Mouse (Mus musculus) cortical plate, adult 2 months (tissue): ENCODE data around the gene Ccdc7a. TPM values are rescaled to one million over a fixed set of nuclear protein-coding genes. Genes with fewer than 3 reads are reported as not detected.

ENCODE experiments used
- H3K27ac ChIP-seq: fragments of 200-500 bp; 2 replicates; pipeline ENCODE4 v1.5.1; 2012; ENCODE audit warnings: low read length, control low read depth, inconsistent platforms; ENCODE audit not compliant: insufficient read depth
- H3K4me1 ChIP-seq: fragments of 200-500 bp; 2 replicates; pipeline ENCODE4 v1.6.1; 2011; ENCODE audit warnings: low read length; ENCODE audit not compliant: control insufficient read depth, insufficient read depth
- H3K4me3 ChIP-seq: fragments of 200-500 bp; 2 replicates; pipeline ENCODE4 v1.5.1; 2011; ENCODE audit warnings: mild to moderate bottlenecking, low read length, control low read depth; ENCODE audit not compliant: insufficient read depth
- CTCF ChIP-seq: fragments of 200-500 bp; IDR thresholded peaks from 2 replicates; pipeline ENCODE4 v1.5.1; 2011; ENCODE audit warnings: mild to moderate bottlenecking, control low read depth, low read length; ENCODE audit not compliant: insufficient read depth; ENCODE audit errors: extremely low read depth
- POLR2A ChIP-seq: fragments of 200-500 bp; IDR thresholded peaks from 2 replicates; pipeline ENCODE4 v1.6.1; 2011; ENCODE audit warnings: mild to moderate bottlenecking, low read length, control low read depth; ENCODE audit not compliant: insufficient read depth; ENCODE audit errors: extremely low read depth
- polyA plus RNA-seq: library from polyadenylated mRNA; depleted of rRNA; stranded (reverse); fragments of >200 nt; gene quantifications from 2 replicates; pipeline ENCODE4 v1.2.3, GENCODE M21; 2012

Gene Ccdc7a
- polyA plus RNA-seq, 1 experiment, result not detected

DNA sequence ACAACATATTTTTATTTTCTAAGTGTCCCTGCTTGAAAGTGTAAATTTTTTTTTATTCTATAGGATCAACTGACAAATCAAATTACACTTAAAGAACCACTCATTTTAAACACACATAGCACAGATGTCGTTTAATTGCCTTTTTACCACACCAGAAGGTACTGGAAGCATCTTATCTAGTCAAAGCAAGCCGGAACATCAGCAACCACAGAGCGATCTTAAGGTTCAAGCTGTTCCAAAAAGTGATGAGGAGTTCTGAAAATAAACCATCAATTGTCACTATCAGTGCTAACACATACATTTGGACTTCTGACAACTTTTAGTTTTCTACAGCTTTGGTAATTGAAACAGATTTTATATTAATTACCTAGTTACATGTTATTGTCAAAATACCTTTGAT lies 331.2 kb downstream of the Ccdc7a start:
- Histone ChIP-seq H3K27ac (no peak overlapping the region), H3K4me1 (no peaks in the 10 kb centered on the region; the same call in 1 of the 2 replicates), H3K4me3 (no peak overlapping the region)
- no peak for TF ChIP-seq POLR2A
- TF ChIP-seq CTCF, result no peak

DNA sequence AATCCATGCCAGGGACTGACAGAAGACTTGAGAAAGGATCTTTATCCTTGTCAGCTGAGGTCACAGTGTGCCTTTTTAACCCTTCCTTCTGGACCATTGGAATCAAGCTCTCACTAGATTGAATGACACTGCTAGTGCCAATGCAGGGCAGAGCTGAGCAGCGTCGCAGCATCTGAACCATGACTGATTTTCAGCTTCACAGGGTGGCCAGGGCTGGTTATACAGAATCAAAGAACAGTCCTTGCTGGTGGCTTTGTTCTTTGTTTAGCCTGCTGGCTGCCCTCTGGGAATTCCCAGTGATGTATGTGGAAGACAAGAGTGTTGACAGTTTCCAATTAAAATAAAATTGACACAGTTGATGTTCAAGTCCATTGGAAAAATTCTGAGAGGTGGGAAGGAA lies 333.1 kb downstream of the Ccdc7a start:
- H3K27ac ChIP-seq, result no peak overlapping the region
- no peaks in the 10 kb centered on the region; the same call in 1 of the 2 replicates for H3K4me1 ChIP-seq
- no peak for TF ChIP-seq CTCF
- TF ChIP-seq POLR2A, result no peak
- H3K4me3 ChIP-seq, result no peak overlapping the region

DNA sequence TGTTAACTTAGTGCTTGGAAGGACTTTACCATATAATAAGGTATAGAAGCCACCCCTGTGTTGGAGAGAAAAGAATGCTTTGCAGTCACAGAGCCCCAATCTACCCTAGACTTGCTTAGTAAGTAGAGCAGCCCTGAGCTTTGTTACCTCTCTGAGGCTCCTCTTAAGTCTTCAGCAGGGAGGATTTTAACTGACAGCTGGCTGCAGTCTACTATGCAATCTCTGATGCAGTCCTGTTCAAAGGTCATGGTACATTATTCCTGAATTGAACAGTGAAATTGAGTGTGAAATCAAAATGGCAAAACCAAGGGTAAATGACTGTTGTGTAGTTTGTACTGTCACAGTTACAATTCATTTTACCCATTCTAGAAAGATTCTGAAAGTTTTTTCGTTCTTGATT lies 338.1 kb downstream of the Ccdc7a start:
- no peak overlapping the region for H3K4me3 ChIP-seq
- TF ChIP-seq CTCF, result no peak
- TF ChIP-seq POLR2A, result no peak
- peaks cover 2% of the 10 kb centered on the region for H3K4me1 ChIP-seq
- H3K27ac ChIP-seq, result no peak overlapping the region

DNA sequence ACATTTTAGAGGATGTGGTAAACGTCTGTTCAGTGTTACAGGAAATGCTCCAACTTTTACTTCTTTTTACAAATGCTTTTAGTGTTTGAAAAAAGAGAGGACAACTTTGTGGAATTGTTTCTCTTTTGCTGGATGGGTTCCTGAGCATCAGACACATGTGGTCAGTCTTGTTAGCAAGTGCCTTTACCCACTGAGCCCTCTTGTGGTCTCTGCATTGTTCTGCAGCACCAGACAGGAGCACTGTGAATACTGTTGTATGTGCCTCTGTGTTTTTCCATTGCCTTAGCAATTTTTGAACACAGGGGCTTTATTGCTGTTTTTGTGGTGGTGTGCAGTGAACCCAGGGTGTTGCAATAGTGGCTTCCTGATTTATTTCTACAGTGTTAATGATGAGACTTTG lies 340.5 kb downstream of the Ccdc7a start:
- no peak overlapping the region for H3K4me3 ChIP-seq
- H3K27ac ChIP-seq, result no peak overlapping the region
- TF ChIP-seq POLR2A (no peak), CTCF (peak; percentile 71)
- peaks cover 2% of the 10 kb centered on the region for H3K4me1 ChIP-seq

DNA sequence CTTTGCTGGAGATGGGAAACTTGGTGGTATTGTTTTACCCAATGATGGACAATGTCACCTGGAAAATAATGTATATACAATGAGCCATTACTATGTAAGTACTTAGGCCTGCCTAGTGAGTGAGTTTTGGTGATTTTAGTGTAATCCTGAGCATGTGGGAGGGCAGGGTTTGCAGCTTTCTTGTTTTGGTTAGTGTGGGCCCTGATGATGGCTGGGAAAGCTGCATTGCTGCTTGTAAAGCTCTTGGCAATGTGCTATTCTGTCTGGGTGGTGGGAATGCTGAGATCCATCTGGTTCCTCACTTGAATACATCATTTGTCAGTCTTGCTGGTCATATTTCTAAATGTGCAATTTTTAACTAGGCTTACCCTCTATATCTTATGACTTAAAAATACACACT lies 349.1 kb downstream of the Ccdc7a start:
- Histone ChIP-seq H3K27ac (no peak overlapping the region), H3K4me1 (peaks cover 1% of the 10 kb centered on the region; the same call in 1 of the 2 replicates), H3K4me3 (no peak overlapping the region)
- no peak for TF ChIP-seq CTCF
- no peak for TF ChIP-seq POLR2A

DNA sequence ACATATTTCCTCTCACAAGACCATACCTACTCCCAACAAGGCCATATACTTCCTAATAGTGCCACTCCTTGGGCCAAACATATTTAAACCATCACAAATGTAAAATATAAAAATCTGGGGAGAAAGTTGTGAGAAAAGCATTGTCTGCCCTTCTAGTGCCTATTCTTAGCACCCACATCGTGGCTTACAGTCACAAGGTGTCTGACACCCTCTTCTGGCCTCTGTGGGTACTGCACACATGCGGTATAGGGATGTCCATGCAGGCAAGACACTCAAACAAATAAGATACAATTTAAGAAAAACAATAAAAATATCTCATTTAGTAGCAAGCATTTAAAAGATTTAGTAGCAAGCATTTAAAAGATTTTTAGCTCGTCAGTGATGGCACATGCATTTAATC lies 356.1 kb downstream of the Ccdc7a start:
- TF ChIP-seq POLR2A (no peak), CTCF (peak; percentile 82)
- Histone ChIP-seq H3K4me1 (no peaks in the 10 kb centered on the region; the same call in 1 of the 2 replicates), H3K4me3 (no peak overlapping the region), H3K27ac (no peak overlapping the region)

DNA sequence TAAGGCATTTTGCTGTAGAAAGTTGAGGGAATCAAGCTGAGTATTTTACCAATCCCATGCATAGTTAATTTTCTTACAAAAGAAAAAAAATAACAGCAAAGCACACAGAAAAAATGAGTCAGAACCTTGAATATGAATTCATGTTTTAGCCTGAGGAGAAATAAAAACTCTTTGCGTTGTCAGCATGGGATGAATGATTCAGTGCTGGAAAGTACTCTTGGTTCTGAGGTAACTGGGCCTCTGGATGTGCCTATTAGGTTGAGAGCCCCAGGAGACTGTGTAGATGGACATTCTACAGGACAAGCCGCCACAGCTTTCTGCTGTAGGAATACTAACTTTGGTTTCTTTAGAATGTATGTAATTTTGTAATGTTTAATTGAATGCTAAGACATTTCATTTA lies 360.5 kb downstream of the Ccdc7a start:
- Histone ChIP-seq H3K4me3 (no peak overlapping the region), H3K27ac (no peak overlapping the region), H3K4me1 (no peaks in the 10 kb centered on the region; the same call in 1 of the 2 replicates)
- TF ChIP-seq POLR2A, result no peak
- TF ChIP-seq CTCF, result no peak

DNA sequence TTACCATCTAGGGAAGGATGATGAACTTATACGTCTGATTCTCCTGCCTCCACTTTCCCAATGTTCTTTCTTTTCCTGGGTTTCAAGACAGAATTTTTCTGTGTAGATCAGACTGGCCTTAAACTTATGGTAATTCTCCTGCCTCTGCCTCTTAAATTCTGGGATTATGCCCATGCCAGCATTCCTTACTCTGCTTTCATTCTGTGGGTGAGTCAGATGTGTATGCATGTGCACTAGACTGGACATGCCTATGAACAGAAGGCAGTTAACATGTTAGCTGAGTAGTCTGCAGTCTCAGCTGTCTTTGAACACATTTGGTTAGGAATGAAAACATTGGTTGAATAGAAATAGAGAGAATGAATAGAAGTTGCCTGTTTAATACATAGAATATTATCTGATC lies 360.9 kb downstream of the Ccdc7a start:
- Histone ChIP-seq H3K4me1 (no peaks in the 10 kb centered on the region; the same call in 1 of the 2 replicates), H3K4me3 (no peak overlapping the region), H3K27ac (no peak overlapping the region)
- TF ChIP-seq POLR2A (no peak), CTCF (no peak)

DNA sequence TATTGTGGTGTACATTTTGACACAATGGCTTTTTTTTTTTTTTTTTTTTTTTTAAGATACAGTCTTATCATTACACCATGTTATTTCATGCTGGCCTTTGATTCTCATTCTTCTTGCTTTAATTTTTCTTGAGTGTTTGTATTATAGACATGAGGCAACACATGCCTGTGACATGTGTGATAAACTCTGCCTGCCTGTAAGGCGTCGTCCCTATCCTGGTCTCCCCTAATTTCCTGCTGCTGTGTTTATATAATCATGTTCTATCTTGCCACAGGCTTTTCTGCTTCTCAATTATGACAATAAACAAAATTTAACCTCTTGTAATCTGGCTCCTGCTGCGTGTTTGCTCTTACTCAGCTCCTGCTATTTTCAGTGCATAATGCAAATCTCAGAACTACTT lies 367.4 kb downstream of the Ccdc7a start:
- Histone ChIP-seq H3K4me1 (no peaks in the 10 kb centered on the region; the same call in 1 of the 2 replicates), H3K4me3 (no peak overlapping the region), H3K27ac (no peak overlapping the region)
- TF ChIP-seq CTCF, result no peak
- TF ChIP-seq POLR2A, result no peak

DNA sequence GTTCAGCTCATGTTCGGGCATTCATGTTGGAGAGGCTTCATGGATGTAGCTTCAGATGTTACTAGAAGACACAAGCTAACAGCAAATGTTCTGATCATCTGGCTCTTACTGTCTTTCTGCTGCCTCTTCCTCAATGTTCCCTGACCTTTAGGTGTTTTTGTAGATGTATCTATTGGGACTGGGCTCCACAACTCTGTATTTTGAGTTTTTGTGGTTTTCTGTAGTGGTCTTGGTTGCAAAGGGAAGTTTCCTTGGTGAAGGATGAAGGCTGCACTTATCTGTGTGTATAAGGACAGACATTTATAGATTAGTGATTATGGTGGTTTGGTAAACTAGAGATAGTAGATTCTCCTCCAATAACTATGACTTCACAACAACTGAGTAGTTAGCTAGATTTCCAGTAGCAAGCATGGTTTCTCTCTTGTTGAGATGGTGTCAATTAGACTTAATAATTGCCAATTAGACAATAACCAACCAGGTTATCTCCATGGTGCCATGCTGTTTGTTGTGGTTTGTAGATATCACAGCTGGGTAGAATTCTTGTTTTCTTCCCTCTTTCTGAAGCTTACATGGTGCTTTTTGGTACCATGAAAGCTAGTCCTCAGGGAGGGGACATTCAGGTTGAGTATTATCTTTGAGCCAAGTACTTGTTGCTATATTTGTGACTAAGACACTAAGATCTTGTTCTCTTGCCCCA lies 368.5 kb downstream of the Ccdc7a start:
- no peak overlapping the region for H3K27ac ChIP-seq
- H3K4me3 ChIP-seq, result no peak overlapping the region
- H3K4me1 ChIP-seq, result no peaks in the 10 kb centered on the region
- no peak for TF ChIP-seq CTCF
- no peak for TF ChIP-seq POLR2A
